Mouse (Mus musculus): ENCODE data around the gene Prkcb. TPM values are rescaled to one million over a fixed set of nuclear protein-coding genes. Genes with fewer than 3 reads are reported as not detected.

Prkcb gene
- polyA plus RNA-seq, 1 experiment from 2014 or later, result 10.2 TPM

- H3K36me3 ChIP-seq, result no peaks in the 10 kb centered on the region
These were observed 280.2 kb downstream of the Prkcb start for GRCm38 (mm10) chr7:122568787-122569186.

GRCm38 (mm10) chr7:122570407-122570806 lies 281.9 kb downstream of the Prkcb start:
- Histone ChIP-seq H3K27me3 (no peaks in the 10 kb centered on the region), H3K4me3 (no peak overlapping the region), H3K36me3 (no peaks in the 10 kb centered on the region), H3K9me3 (no peaks in the 10 kb centered on the region), H3K27ac (no peak overlapping the region), H3K4me2 (no peak overlapping the region), H3K4me1 (no peaks in the 10 kb centered on the region; the same call in 1 of the 2 replicates), H3K9ac (no peak overlapping the region)
- ATAC-seq (ENCODE audit: insufficient number of reproducible peaks, low FRiP score, low TSS enrichment, low read depth), result no peak
- WGBS, result 40% methylated on average over 4 of the region's 4 CpGs

More at GRCm38 (mm10) chr7:122568787-122569186, 280.2 kb downstream of the Prkcb start:
- no peak overlapping the region for H3K4me2 ChIP-seq
- H3K27ac ChIP-seq, result no peak overlapping the region
- 81% methylated on average over 7 of the region's 7 CpGs for WGBS
- ATAC-seq (ENCODE audit: insufficient number of reproducible peaks, low FRiP score, low TSS enrichment, low read depth), result no peak
- no peaks in the 10 kb centered on the region for H3K27me3 ChIP-seq
- no peaks in the 10 kb centered on the region for H3K9me3 ChIP-seq
- no peak overlapping the region for H3K9ac ChIP-seq
- H3K4me1 ChIP-seq, result no peaks in the 10 kb centered on the region; the same call in 1 of the 2 replicates
- no peak overlapping the region for H3K4me3 ChIP-seq

GRCm38 (mm10) chr7:122573101-122573635 lies 284.6 kb downstream of the Prkcb start:
- H3K9me3 ChIP-seq, result no peaks in the 10 kb centered on the region
- no peak overlapping the region for H3K4me3 ChIP-seq
- H3K36me3 ChIP-seq, result no peaks in the 10 kb centered on the region
- H3K27ac ChIP-seq, result no peak overlapping the region
- WGBS, result 87% methylated on average over 3 of the region's 3 CpGs
- no peaks in the 10 kb centered on the region for H3K27me3 ChIP-seq
- no peak overlapping the region for H3K9ac ChIP-seq
- no peak for ATAC-seq (ENCODE audit: insufficient number of reproducible peaks, low FRiP score, low TSS enrichment, low read depth)
- no peak overlapping the region for H3K4me2 ChIP-seq
- no peaks in the 10 kb centered on the region for H3K4me1 ChIP-seq

- no peak overlapping the region for H3K4me2 ChIP-seq
- no peak for ATAC-seq (ENCODE audit: insufficient number of reproducible peaks, low FRiP score, low TSS enrichment, low read depth)
- no peak overlapping the region for H3K27ac ChIP-seq
- WGBS, result 71% methylated on average over 7 of the region's 7 CpGs
- no peaks in the 10 kb centered on the region for H3K9me3 ChIP-seq
- H3K27me3 ChIP-seq, result no peaks in the 10 kb centered on the region
- H3K4me1 ChIP-seq, result no peaks in the 10 kb centered on the region
- H3K9ac ChIP-seq, result no peak overlapping the region
- no peak overlapping the region for H3K4me3 ChIP-seq
- H3K36me3 ChIP-seq, result no peaks in the 10 kb centered on the region
These were observed 285.9 kb downstream of the Prkcb start for GRCm38 (mm10) chr7:122574418-122574817.

- H3K36me3 ChIP-seq, result no peaks in the 10 kb centered on the region
- no peak overlapping the region for H3K4me2 ChIP-seq
- no peak for ATAC-seq (ENCODE audit: insufficient number of reproducible peaks, low FRiP score, low TSS enrichment, low read depth)
- WGBS, result 83% methylated on average over 5 of the region's 5 CpGs
- no peak overlapping the region for H3K4me3 ChIP-seq
- no peaks in the 10 kb centered on the region for H3K27me3 ChIP-seq
- no peaks in the 10 kb centered on the region for H3K9me3 ChIP-seq
- H3K9ac ChIP-seq, result no peak overlapping the region
- H3K4me1 ChIP-seq, result no peaks in the 10 kb centered on the region
- H3K27ac ChIP-seq, result no peak overlapping the region
These were observed 286.5 kb downstream of the Prkcb start for GRCm38 (mm10) chr7:122575056-122575455.

- Histone ChIP-seq H3K9me3 (no peaks in the 10 kb centered on the region), H3K4me3 (no peak overlapping the region), H3K4me2 (no peak overlapping the region), H3K36me3 (no peaks in the 10 kb centered on the region), H3K27me3 (no peaks in the 10 kb centered on the region), H3K27ac (no peak overlapping the region), H3K9ac (no peak overlapping the region), H3K4me1 (no peaks in the 10 kb centered on the region)
- ATAC-seq (ENCODE audit: insufficient number of reproducible peaks, low FRiP score, low TSS enrichment, low read depth), result no peak
- WGBS, result 38% methylated on average over 8 of the region's 8 CpGs
These were observed 287.0 kb downstream of the Prkcb start for GRCm38 (mm10) chr7:122575506-122575905.

GRCm38 (mm10) chr7:122577571-122577970 lies 289.0 kb downstream of the Prkcb start:
- no peak overlapping the region for H3K4me3 ChIP-seq
- no peaks in the 10 kb centered on the region for H3K36me3 ChIP-seq
- H3K4me1 ChIP-seq, result no peaks in the 10 kb centered on the region
- H3K27me3 ChIP-seq, result no peaks in the 10 kb centered on the region
- H3K4me2 ChIP-seq, result no peak overlapping the region
- 77% methylated on average over 4 of the region's 4 CpGs for WGBS
- no peak overlapping the region for H3K9ac ChIP-seq
- ATAC-seq (ENCODE audit: insufficient number of reproducible peaks, low FRiP score, low TSS enrichment, low read depth), result no peak
- no peaks in the 10 kb centered on the region for H3K9me3 ChIP-seq
- H3K27ac ChIP-seq, result no peak overlapping the region

- ATAC-seq (ENCODE audit: insufficient number of reproducible peaks, low FRiP score, low TSS enrichment, low read depth), result no peak
- Histone ChIP-seq H3K4me3 (no peak overlapping the region), H3K27ac (no peak overlapping the region), H3K9ac (no peak overlapping the region), H3K36me3 (no peaks in the 10 kb centered on the region), H3K4me2 (no peak overlapping the region), H3K9me3 (no peaks in the 10 kb centered on the region), H3K4me1 (no peaks in the 10 kb centered on the region), H3K27me3 (no peaks in the 10 kb centered on the region)
- 83% methylated on average over 7 of the region's 7 CpGs for WGBS
These were observed 291.1 kb downstream of the Prkcb start for GRCm38 (mm10) chr7:122579461-122580157.

GRCm38 (mm10) chr7:122580158-122580475 lies 291.6 kb downstream of the Prkcb start:
- H3K4me3 ChIP-seq, result no peak overlapping the region
- 85% methylated on average over 1 of the region's 1 CpGs for WGBS
- H3K9ac ChIP-seq, result no peak overlapping the region
- H3K27me3 ChIP-seq, result no peaks in the 10 kb centered on the region
- ATAC-seq (ENCODE audit: insufficient number of reproducible peaks, low FRiP score, low TSS enrichment, low read depth), result no peak
- no peaks in the 10 kb centered on the region for H3K4me1 ChIP-seq
- no peak overlapping the region for H3K4me2 ChIP-seq
- H3K9me3 ChIP-seq, result no peaks in the 10 kb centered on the region
- no peaks in the 10 kb centered on the region for H3K36me3 ChIP-seq
- H3K27ac ChIP-seq, result no peak overlapping the region

GRCm38 (mm10) chr7:122584421-122585151 lies 296.0 kb downstream of the Prkcb start:
- WGBS, result 74% methylated on average over 14 of the region's 14 CpGs
- ATAC-seq (ENCODE audit: insufficient number of reproducible peaks, low FRiP score, low TSS enrichment, low read depth), result no peak
- no peaks in the 10 kb centered on the region for H3K4me1 ChIP-seq

GRCm38 (mm10) chr7:122595897-122596296 lies 307.3 kb downstream of the Prkcb start:
- Histone ChIP-seq H3K27me3 (peaks cover 3% of the 10 kb centered on the region; the same call in 1 of the 2 replicates), H3K36me3 (no peaks in the 10 kb centered on the region), H3K27ac (no peak overlapping the region), H3K4me3 (no peak overlapping the region), H3K4me2 (no peak overlapping the region), H3K9me3 (no peaks in the 10 kb centered on the region), H3K9ac (no peak overlapping the region), H3K4me1 (peaks cover 13% of the 10 kb centered on the region)
- WGBS, result 40% methylated on average over 10 of the region's 10 CpGs
- ATAC-seq (ENCODE audit: insufficient number of reproducible peaks, low FRiP score, low TSS enrichment, low read depth), result no peak

More at GRCm38 (mm10) chr7:122584421-122585151, 296.0 kb downstream of the Prkcb start:
- Histone ChIP-seq H3K4me3 (no peak overlapping the region), H3K27ac (no peak overlapping the region), H3K9me3 (no peaks in the 10 kb centered on the region), H3K9ac (no peak overlapping the region), H3K36me3 (no peaks in the 10 kb centered on the region), H3K4me2 (no peak overlapping the region), H3K27me3 (no peaks in the 10 kb centered on the region)

GRCm38 (mm10) chr7:122596596-122597170 lies 308.1 kb downstream of the Prkcb start:
- ATAC-seq (ENCODE audit: insufficient number of reproducible peaks, low FRiP score, low TSS enrichment, low read depth), result no peak
- Histone ChIP-seq H3K4me2 (no peak overlapping the region), H3K36me3 (no peaks in the 10 kb centered on the region), H3K4me1 (peaks cover 13% of the 10 kb centered on the region), H3K4me3 (no peak overlapping the region), H3K27ac (no peak overlapping the region), H3K9me3 (no peaks in the 10 kb centered on the region), H3K27me3 (peaks cover 3% of the 10 kb centered on the region; the same call in 1 of the 2 replicates), H3K9ac (no peak overlapping the region)
- 27% methylated on average over 9 of the region's 9 CpGs for WGBS
